Mouse (Mus musculus): ENCODE measurements around the gene Ldhb. TPM values are rescaled to one million over a fixed set of nuclear protein-coding genes. Genes with fewer than 3 reads are reported as not detected.

The Ldhb gene
- total RNA-seq (2021): 100 to 1,000 TPM; 148 to 257 TPM
- long read RNA-seq, experiment 1, transcript Ldhb-201 (8 exons, 1,304 nt): major isoform, 114 of 138 reads
- long read RNA-seq, experiment 1, partial matches to known transcripts: 12 of 138 reads
- long read RNA-seq, experiment 1, other reads (novel, unspliced or antisense): 12 of 138 reads
- long read RNA-seq, experiment 2, transcript Ldhb-201 (8 exons, 1,304 nt): major isoform, 339 of 395 reads
- long read RNA-seq, experiment 2, partial matches to known transcripts: 26 of 395 reads
- long read RNA-seq, experiment 2, other reads (novel, unspliced or antisense): 30 of 395 reads

- peak; percentile 45 to 60 for DNase-seq (ENCODE audit: low spot score in 2 of 2)
These were observed at the start of gene Ldhb for GRCm38 (mm10) chr6:142507785-142508162. Ldhb (minus strand) TSS chr6:142507957.

- DNase-seq (ENCODE audit: low spot score in 2 of 2): no peak
These were observed 48.2 kb upstream of the Ldhb start for GRCm38 (mm10) chr6:142555988-142556387.

GRCm38 (mm10) chr6:142551482-142551881 lies 43.7 kb upstream of the Ldhb start:
- no peak for DNase-seq (ENCODE audit: low spot score in 2 of 2)

- no peak for DNase-seq (ENCODE audit: low spot score in 2 of 2)
These were observed 43.1 kb upstream of the Ldhb start for GRCm38 (mm10) chr6:142550871-142551270.

- no peak for DNase-seq (ENCODE audit: low spot score in 2 of 2)
These were observed 40.6 kb upstream of the Ldhb start for GRCm38 (mm10) chr6:142548377-142548776.

GRCm38 (mm10) chr6:142545132-142545531 lies 37.4 kb upstream of the Ldhb start:
- no peak for DNase-seq (ENCODE audit: low spot score in 2 of 2)

GRCm38 (mm10) chr6:142543648-142544047 lies 35.9 kb upstream of the Ldhb start:
- DNase-seq (ENCODE audit: low spot score in 2 of 2): no peak

GRCm38 (mm10) chr6:142542800-142543175 lies 35.0 kb upstream of the Ldhb start:
- no peak for DNase-seq (ENCODE audit: low spot score in 2 of 2)

- DNase-seq (ENCODE audit: low spot score in 2 of 2): no peak
These were observed 34.5 kb upstream of the Ldhb start for GRCm38 (mm10) chr6:142542082-142542799.

GRCm38 (mm10) chr6:142540561-142541160 lies 32.9 kb upstream of the Ldhb start:
- DNase-seq (ENCODE audit: low spot score in 2 of 2): no peak

- no peak for DNase-seq (ENCODE audit: low spot score in 2 of 2)
These were observed 32.4 kb upstream of the Ldhb start for GRCm38 (mm10) chr6:142540131-142540530.

- DNase-seq (ENCODE audit: low spot score in 2 of 2): no peak
These were observed 30.7 kb upstream of the Ldhb start for GRCm38 (mm10) chr6:142538503-142538902.

- no peak for DNase-seq (ENCODE audit: low spot score in 2 of 2)
These were observed 25.7 kb upstream of the Ldhb start for GRCm38 (mm10) chr6:142533412-142533811.

GRCm38 (mm10) chr6:142532686-142533085 lies 24.9 kb upstream of the Ldhb start:
- DNase-seq (ENCODE audit: low spot score in 2 of 2): no peak

- DNase-seq (ENCODE audit: low spot score in 2 of 2): no peak
These were observed 24.4 kb upstream of the Ldhb start for GRCm38 (mm10) chr6:142532141-142532540.

GRCm38 (mm10) chr6:142530378-142530777 lies 22.6 kb upstream of the Ldhb start:
- no peak for DNase-seq (ENCODE audit: low spot score in 2 of 2)

GRCm38 (mm10) chr6:142529680-142530079 lies 21.9 kb upstream of the Ldhb start:
- no peak for DNase-seq (ENCODE audit: low spot score in 2 of 2)

- no peak for DNase-seq (ENCODE audit: low spot score in 2 of 2)
These were observed 20.3 kb upstream of the Ldhb start for GRCm38 (mm10) chr6:142527931-142528562.

- peak in 1 of 2 experiments; percentile 37 for DNase-seq (ENCODE audit: low spot score in 2 of 2)
These were observed 17.0 kb upstream of the Ldhb start for GRCm38 (mm10) chr6:142524635-142525308.

GRCm38 (mm10) chr6:142521591-142522110 lies 13.9 kb upstream of the Ldhb start:
- DNase-seq (ENCODE audit: low spot score in 2 of 2): no peak

GRCm38 (mm10) chr6:142519110-142519509 lies 11.4 kb upstream of the Ldhb start:
- DNase-seq (ENCODE audit: low spot score in 2 of 2): no peak

All from adrenal gland, postnatal 4 days (tissue).